Mouse (Mus musculus) macrophage (primary cell): ENCODE results near the gene Ppp2r5d. TPM values are rescaled to one million over a fixed set of nuclear protein-coding genes. Genes with fewer than 3 reads are reported as not detected.

Experiments
- polyA plus RNA-seq: library from polyadenylated mRNA; stranded (reverse); fragments of 250-400 nt; gene quantifications from 3 replicates; pipeline ENCODE4 v1.2.4, GENCODE M21; 2018; ENCODE audit warnings: inconsistent platforms

Gene Ppp2r5d
- polyA plus RNA-seq, 1 experiment from 2014 or later: 43.0 TPM

Other genes starting within 250 kb of the Ppp2r5d start
- gene Ttbk1, start 217.4 kb downstream of the Ppp2r5d start, polyA plus RNA-seq: not detected in 3 replicates
- 0.57 to 9.8 TPM (median 0.97 TPM) in 3 replicates for gene Dnph1, start 208.4 kb downstream of the Ppp2r5d start, polyA plus RNA-seq
- 8.0 to 13.4 TPM (median 8.8 TPM) in 3 replicates for gene Cul9, start 158.7 kb downstream of the Ppp2r5d start, polyA plus RNA-seq
- gene Srf, start 148.9 kb downstream of the Ppp2r5d start, polyA plus RNA-seq: 15.1 to 25.6 TPM (median 25.2 TPM) in 3 replicates
- gene Ptk7, start 75.6 kb downstream of the Ppp2r5d start, polyA plus RNA-seq: 0.04 to 0.14 TPM in 2 of 3 replicates, not detected in the other
- gene Klc4, start 59.1 kb downstream of the Ppp2r5d start, polyA plus RNA-seq: 41.6 to 48.1 TPM (median 47.7 TPM) in 3 replicates
- gene Mrpl2, start 58.9 kb downstream of the Ppp2r5d start, polyA plus RNA-seq: 34.1 to 78.8 TPM (median 41.5 TPM) in 3 replicates
- 6.2 to 8.8 TPM (median 7.3 TPM) in 3 replicates for gene Cul7, start 54.8 kb downstream of the Ppp2r5d start, polyA plus RNA-seq
- gene Rrp36, start 30.8 kb downstream of the Ppp2r5d start, polyA plus RNA-seq: 30.5 to 52.1 TPM (median 39.7 TPM) in 3 replicates
- gene Mea1, start 26.3 kb downstream of the Ppp2r5d start, polyA plus RNA-seq: 85.2 to 104 TPM (median 96.1 TPM) in 3 replicates
- 30.1 to 44.5 TPM (median 33.9 TPM) in 3 replicates for gene Klhdc3, start 24.2 kb downstream of the Ppp2r5d start, polyA plus RNA-seq
- gene Pex6, start 6.4 kb upstream of the Ppp2r5d start, polyA plus RNA-seq: 6.9 to 22.0 TPM (median 14.2 TPM) in 3 replicates
- gene Gnmt, start 24.1 kb upstream of the Ppp2r5d start, polyA plus RNA-seq: 0.32 TPM in 1 of 3 replicates, not detected in the others
- gene Cnpy3, start 47.1 kb upstream of the Ppp2r5d start, polyA plus RNA-seq: 79.0 to 118 TPM (median 88.6 TPM) in 3 replicates
- gene Ptcra, start 58.6 kb upstream of the Ppp2r5d start, polyA plus RNA-seq: not detected in 3 replicates
- gene 2310039H08Rik, start 67.5 kb upstream of the Ppp2r5d start, polyA plus RNA-seq: 7.4 to 12.7 TPM (median 10.2 TPM) in 3 replicates
- gene Rpl7l1, start 77.6 kb upstream of the Ppp2r5d start, polyA plus RNA-seq: 64.6 to 81.8 TPM (median 70.4 TPM) in 3 replicates
- gene Bicral, start 153.4 kb upstream of the Ppp2r5d start, polyA plus RNA-seq: 9.3 to 10.1 TPM (median 9.6 TPM) in 3 replicates
- gene Tbcc, start 185.6 kb upstream of the Ppp2r5d start, polyA plus RNA-seq: 6.2 to 17.0 TPM (median 13.3 TPM) in 3 replicates
- gene Prph2, start 205.3 kb upstream of the Ppp2r5d start, polyA plus RNA-seq: not detected in 3 replicates